Mouse (Mus musculus) CH12.LX (cell line): ENCODE data around the gene Srr. TPM values are rescaled to one million over a fixed set of nuclear protein-coding genes. Genes with fewer than 3 reads are reported as not detected.

Source experiments
- DNase-seq: peaks from one replicate; pipeline ENCODE4 v3.0.0-alpha.2; 2013; ENCODE audit errors: extremely low read depth
- H3K27ac ChIP-seq: 2 replicates; pipeline ENCODE4 v1.5.1; 2012; ENCODE audit warnings: low read depth, mild to moderate bottlenecking, control low read depth, moderate library complexity; ENCODE audit not compliant: insufficient read depth
- H3K27me3 ChIP-seq: replicated peaks from 2 replicates; pipeline ENCODE3; 2012; ENCODE audit warnings: inconsistent platforms
- H3K36me3 ChIP-seq, 2 experiments: replicated peaks in 1 of 2; 2 replicates each; pipeline versions ENCODE3 to v1.6.1; 2012; ENCODE audit warnings: inconsistent platforms in 1 of 2, low read length in 1 of 2, mild to moderate bottlenecking in 1 of 2, mixed read lengths in 1 of 2, moderate library complexity in 1 of 2; ENCODE audit not compliant: control insufficient read depth in 1 of 2, insufficient read depth in 1 of 2
- H3K4me1 ChIP-seq, 2 experiments: 2 replicates each; pipeline ENCODE4 v1.6.1; 2012; ENCODE audit warnings: inconsistent platforms in 1 of 2, moderate library complexity in 1 of 2; ENCODE audit not compliant: insufficient read depth in 2 of 2, control insufficient read depth in 1 of 2
- H3K4me2 ChIP-seq: 2 replicates; pipeline ENCODE4 v1.6.1; 2012; ENCODE audit warnings: low read depth, mild to moderate bottlenecking, control low read depth; ENCODE audit not compliant: poor library complexity, insufficient read depth, severe bottlenecking
- H3K4me3 ChIP-seq, 3 experiments: fragments of 150-350 bp in 1 of 3; sonication (generic) in 1 of 3; replicated peaks in 1 of 3; 2 replicates each; pipeline versions ENCODE3 to v1.5.1; 2011 to 2012; ENCODE audit warnings: low read depth in 2 of 3, low read length in 2 of 3, mild to moderate bottlenecking in 2 of 3, moderate library complexity in 2 of 3, control low read depth in 1 of 3, improper control_type of control experiment in 1 of 3, inconsistent platforms in 1 of 3, mixed read lengths in 1 of 3; ENCODE audit not compliant: poor library complexity in 1 of 3
- H3K79me2 ChIP-seq: replicated peaks from 2 replicates; pipeline ENCODE4 v1.6.1; 2012; ENCODE audit warnings: mild to moderate bottlenecking, moderate library complexity; ENCODE audit not compliant: control insufficient read depth, poor library complexity, insufficient read depth, severe bottlenecking; ENCODE audit errors: extremely low read depth
- H3K9ac ChIP-seq: 2 replicates; pipeline ENCODE4 v1.6.1; 2012; ENCODE audit warnings: low read depth, mild to moderate bottlenecking, control low read depth, moderate library complexity; ENCODE audit not compliant: insufficient read depth
- H3K9me3 ChIP-seq: replicated peaks from 2 replicates; pipeline ENCODE3; 2012; ENCODE audit warnings: low read length, inconsistent platforms, mixed read lengths
- CHD2 ChIP-seq: IDR thresholded peaks from 2 replicates; pipeline ENCODE4 v1.6.1; 2011; ENCODE audit warnings: low read length, improper control_type of control experiment
- ELF1 ChIP-seq: IDR thresholded peaks from 2 replicates; pipeline ENCODE4 v1.6.1; 2014; ENCODE audit warnings: low read depth, mild to moderate bottlenecking, inconsistent platforms, low read length, improper control_type of control experiment
- IRF4 ChIP-seq: IDR thresholded peaks from 2 replicates; pipeline ENCODE4 v1.6.1; 2014; ENCODE audit warnings: low read depth, mild to moderate bottlenecking, inconsistent platforms, low read length, improper control_type of control experiment
- JUN ChIP-seq: IDR thresholded peaks from 2 replicates; pipeline ENCODE4 v1.6.1; 2011; ENCODE audit warnings: low read depth, mild to moderate bottlenecking, low read length, improper control_type of control experiment, moderate library complexity; ENCODE audit not compliant: insufficient read depth
- JUND ChIP-seq: conservative IDR thresholded peaks from 2 replicates; pipeline ENCODE4 v1.6.1; 2011; ENCODE audit warnings: low read depth, low read length, improper control_type of control experiment
- KAT2A ChIP-seq: IDR thresholded peaks from 2 replicates; pipeline ENCODE4 v1.6.1; 2012; ENCODE audit warnings: low read length, improper control_type of control experiment, inconsistent platforms; ENCODE audit not compliant: insufficient replicate concordance
- MAFK ChIP-seq: IDR thresholded peaks from 2 replicates; pipeline ENCODE4 v1.6.1; 2011; ENCODE audit warnings: low read length, improper control_type of control experiment; ENCODE audit not compliant: insufficient replicate concordance
- MAX ChIP-seq: IDR thresholded peaks from 2 replicates; pipeline ENCODE4 v1.6.1; 2011; ENCODE audit warnings: low read length, improper control_type of control experiment
- MEF2A ChIP-seq: IDR thresholded peaks from 2 replicates; pipeline ENCODE4 v1.6.1; 2014; ENCODE audit warnings: low read depth, mild to moderate bottlenecking, inconsistent platforms, low read length, improper control_type of control experiment, borderline replicate concordance
- MYC ChIP-seq: IDR thresholded peaks from 2 replicates; pipeline ENCODE4 v1.6.1; 2011; ENCODE audit warnings: low read depth, mild to moderate bottlenecking, improper control_type of control experiment, low read length
- NRF1 ChIP-seq: IDR thresholded peaks from 2 replicates; pipeline ENCODE4 v1.6.1; 2014; ENCODE audit warnings: low read depth, mild to moderate bottlenecking, inconsistent platforms, low read length, improper control_type of control experiment, moderate library complexity
- POLR2AphosphoS2 ChIP-seq: IDR thresholded peaks from 2 replicates; pipeline ENCODE4 v1.6.1; 2011; ENCODE audit warnings: low read depth, low read length, improper control_type of control experiment
- RAD21 ChIP-seq: IDR thresholded peaks from 2 replicates; pipeline ENCODE4 v1.6.1; 2011; ENCODE audit warnings: low read depth, mild to moderate bottlenecking, low read length, improper control_type of control experiment, moderate library complexity
- RCOR1 ChIP-seq: conservative IDR thresholded peaks from 2 replicates; pipeline ENCODE4 v1.6.1; 2012; ENCODE audit warnings: low read depth, mild to moderate bottlenecking, inconsistent platforms, low read length, improper control_type of control experiment
- SIN3A ChIP-seq: IDR thresholded peaks from 2 replicates; pipeline ENCODE4 v1.6.1; 2012; ENCODE audit warnings: low read length, improper control_type of control experiment, inconsistent platforms
- USF2 ChIP-seq: conservative IDR thresholded peaks from 2 replicates; pipeline ENCODE4 v1.6.1; 2011; ENCODE audit warnings: low read depth, low read length, improper control_type of control experiment
- ZMIZ1 ChIP-seq: IDR thresholded peaks from 2 replicates; pipeline ENCODE4 v1.6.1; 2012; ENCODE audit warnings: low read depth, mild to moderate bottlenecking, inconsistent platforms, low read length, improper control_type of control experiment
- ZNF384 ChIP-seq: IDR thresholded peaks from 2 replicates; pipeline ENCODE4 v1.6.1; 2012; ENCODE audit warnings: low read depth, low read length, improper control_type of control experiment, inconsistent platforms
- dilution Hi-C: fragments of 300-500 bp; cut with MboI; formaldehyde crosslinking; loops from 2 replicates; pipeline ENCODE4 v1.14.3; 2020; ENCODE audit warnings: low sequenced_read_pairs; ENCODE audit not compliant: extremely low pct_unique_long_range_greater_than_20kb, extremely low pct_ligation_motif_present
- in situ Hi-C: fragments of 300-500 bp; cut with MboI; formaldehyde crosslinking; loops from 3 replicates; pipeline ENCODE4 v1.14.3; 2019; ENCODE audit warnings: low sequenced_read_pairs, low pct_ligation_motif_present, low pct_unique_long_range_greater_than_20kb, mixed read lengths
- polyA plus RNA-seq: library from polyadenylated mRNA; unstranded; fragments of >175 nt; gene quantifications from 2 replicates; pipeline ENCODE4 v1.2.1, GENCODE M21; 2012; ENCODE audit warnings: low read depth; ENCODE audit not compliant: insufficient read length
- total RNA-seq, 2 experiments: library from RNA; depleted of rRNA; stranded (reverse); fragments of 300-350 nt in 1 of 2; fragments of >200 nt in 1 of 2; gene quantifications; 2 replicates each; pipeline ENCODE4 v1.2.3; 2012 to 2014

Srr gene
- total and polyA plus RNA-seq, 3 experiments, result 5.7 to 5.9 (median 5.7) TPM

DNA sequence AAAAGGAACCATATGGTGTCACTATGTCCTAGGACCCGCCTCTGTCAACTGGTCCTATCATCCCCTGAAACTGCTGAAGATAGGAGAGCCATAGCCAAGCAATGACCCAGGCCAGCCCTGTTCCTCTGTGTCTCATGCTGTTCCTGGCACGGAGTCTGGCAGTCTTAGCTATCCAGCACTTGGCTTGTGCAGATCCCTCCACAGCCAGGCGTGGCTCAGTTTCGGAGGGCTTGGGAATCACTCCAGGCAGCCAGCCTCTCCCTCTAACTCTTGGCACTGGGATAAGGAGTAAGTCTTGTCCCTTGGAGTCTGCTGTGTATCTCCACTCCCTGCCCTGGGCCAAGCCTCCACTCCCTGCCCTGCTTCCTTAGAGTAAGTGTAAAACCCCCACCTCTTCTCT lies 59.1 kb downstream of the Srr start:
- peaks cover 0 to 23% of the 10 kb centered on the region in 2 experiments for H3K36me3 ChIP-seq
- in situ Hi-C loops, result no loop called here

DNA sequence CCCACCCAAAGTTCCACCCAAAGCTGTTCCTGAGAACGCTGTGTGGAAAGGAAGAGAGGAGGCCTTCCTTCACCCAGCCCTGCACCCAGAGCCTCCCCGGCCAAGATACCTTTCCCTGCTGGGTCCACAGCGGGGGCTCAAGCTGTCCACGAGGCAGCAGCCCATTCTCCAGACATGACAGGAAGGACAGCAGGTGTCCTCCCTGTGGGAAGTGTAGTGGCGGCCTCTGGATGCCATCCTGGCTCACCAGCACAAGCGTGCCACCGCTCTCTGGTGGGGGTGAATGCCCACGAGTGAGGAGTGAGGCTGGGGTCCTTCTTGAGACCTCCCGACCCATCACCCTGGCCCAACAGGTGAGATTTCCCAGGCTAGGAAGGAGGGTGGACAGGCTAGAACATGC lies 60.5 kb downstream of the Srr start:
- H3K4me1 ChIP-seq, result no peaks in the 10 kb centered on the region
- in situ Hi-C loops, result no loop called here
- H3K4me2 ChIP-seq, result no peak overlapping the region
- no peak overlapping the region for H3K9ac ChIP-seq
- no peaks in the 10 kb centered on the region for H3K9me3 ChIP-seq
- dilution Hi-C loops, result no loop called here
- H3K36me3 ChIP-seq, result peaks cover 0 to 27% of the 10 kb centered on the region in 2 experiments
- H3K27ac ChIP-seq, result no peak overlapping the region
- no peak for DNase-seq
- no peaks in the 10 kb centered on the region for H3K27me3 ChIP-seq
- no peak for TF ChIP-seq IRF4
- no peak for TF ChIP-seq CHD2
- TF ChIP-seq KAT2A, result no peak
- no peak for TF ChIP-seq JUND
- TF ChIP-seq ZNF384, result no peak
- no peak for TF ChIP-seq MYC
- no peak for TF ChIP-seq ZMIZ1
- TF ChIP-seq MAX, result no peak
- TF ChIP-seq, all 38 proteins: peak for 0
- H3K79me2 ChIP-seq, result no peaks in the 10 kb centered on the region
- no peak overlapping the region for H3K4me3 ChIP-seq

More for the DNA sequence above, 59.1 kb downstream of the Srr start:
- no peak overlapping the region for H3K4me2 ChIP-seq
- no peaks in the 10 kb centered on the region for H3K9me3 ChIP-seq
- H3K27ac ChIP-seq, result no peak overlapping the region
- no peaks in the 10 kb centered on the region for H3K79me2 ChIP-seq
- DNase-seq, result no peak
- H3K9ac ChIP-seq, result no peak overlapping the region
- H3K4me1 ChIP-seq, result peaks cover 0 to 5% of the 10 kb centered on the region in 2 experiments; a peak in 1 of 4 replicates
- TF ChIP-seq POLR2AphosphoS2 (no peak), MEF2A (no peak), ELF1 (no peak), NRF1 (no peak), RAD21 (no peak), JUN (no peak), SIN3A (no peak), USF2 (no peak), MAFK (no peak), RCOR1 (no peak)
- H3K27me3 ChIP-seq, result no peaks in the 10 kb centered on the region
- no peak overlapping the region for H3K4me3 ChIP-seq
- dilution Hi-C loops, result no loop called here
